10 mouse cellular contexts compared by ENCODE assay signal in genomic region chr3:27478563-27479156, GRCm38 (mm10).
DNase-seq lines count a peak whose midpoint lies in the region; ATAC-seq and TF ChIP-seq lines count a peak whose summit lies in the region.
"Had no signal": no experiment of that assay in that cellular context is flagged by ENCODE, and none has a peak within 500 bp of the region (broad histone marks: within the 10 kb centered on the region; RNA-seq: fewer than 3 reads in every experiment).

No protein-coding gene starts in this region.

- 0 out of 2 replicates have a peak overlapping the region, but pooled peaks have one; percentile 1 for H3K27ac ChIP-seq in heart, embryonic 12.5 days (ENCODE audit: poor library complexity, severe bottlenecking)
- peak overlapping the region; percentile 58 for H3K27ac ChIP-seq in lung, embryonic 16.5 days (ENCODE audit: low read length)
- no peak overlapping the region for H3K27ac ChIP-seq in forebrain, postnatal 0 days (ENCODE audit: low read depth, low read length)
- H3K27ac ChIP-seq: kidney, postnatal 0 days; limb, embryonic 13.5 days had no signal

- H3K36me3 ChIP-seq in heart, embryonic 12.5 days = peaks cover 55% of the 10 kb centered on the region
- H3K36me3 ChIP-seq in lung, embryonic 16.5 days (ENCODE audit: control insufficient read depth, insufficient read depth, low read length) = peaks cover 15% of the 10 kb centered on the region
- no peaks in the 10 kb centered on the region for H3K36me3 ChIP-seq in forebrain, postnatal 0 days (ENCODE audit: insufficient read depth)

- H3K4me1 ChIP-seq in heart, embryonic 12.5 days (replicated peaks) = peaks cover 29% of the 10 kb centered on the region
- no peaks in the 10 kb centered on the region for H3K4me1 ChIP-seq in lung, embryonic 16.5 days (replicated peaks; ENCODE audit: control insufficient read depth, insufficient read depth, low read length)
- no peaks in the 10 kb centered on the region for H3K4me1 ChIP-seq in forebrain, postnatal 0 days (ENCODE audit: insufficient read depth)

- ATAC-seq in heart, embryonic 12.5 days (ENCODE audit: insufficient number of reproducible peaks, low FRiP score) = no peak
- no peak for ATAC-seq in lung, embryonic 16.5 days (ENCODE audit: low read depth)
- peak; percentile 72 for ATAC-seq in forebrain, postnatal 0 days

- no peak for DNase-seq in heart, postnatal 25 days (ENCODE audit: low spot score)
- DNase-seq in lung, postnatal 14 days = no peak
- peak; percentile 54 for DNase-seq in forebrain, postnatal 0 days
- DNase-seq in layer of hippocampus, postnatal 36 days = peak; percentile 63 to 71
- no peak for DNase-seq in thymus, postnatal 36 days
- no peak for DNase-seq in urinary bladder, postnatal 25 days (ENCODE audit: low spot score)

- 82% methylated on average over 16 of the region's 16 CpGs for whole genome bisulfite sequencing in heart, embryonic 12.5 days
- WGBS in lung, embryonic 16.5 days = 87% methylated on average over 16 of the region's 16 CpGs
- 54% methylated on average over 16 of the region's 16 CpGs for WGBS in forebrain, postnatal 0 days

- intact Hi-C loops in heart, postnatal 25 days (cut with DNase I) = loop anchor here (5.0 kb wide), 1 partner anchor 629 kb away; no protein-coding TSS in a partner anchor

- no peak overlapping the region for H3K4me2 ChIP-seq in heart, embryonic 12.5 days
- H3K4me2 ChIP-seq in lung, embryonic 16.5 days (ENCODE audit: low read depth, low read length) = no peak overlapping the region
- H3K4me2 ChIP-seq in forebrain, postnatal 0 days (ENCODE audit: low read depth) = no peak overlapping the region
- H3K4me2 ChIP-seq: limb, embryonic 13.5 days had no signal

- H3K4me3 ChIP-seq in heart, embryonic 12.5 days = no peak overlapping the region
- H3K4me3 ChIP-seq in lung, embryonic 16.5 days (ENCODE audit: low read length) = no peak overlapping the region
- H3K4me3 ChIP-seq in forebrain, postnatal 0 days (ENCODE audit: low read depth, low read length) = no peak overlapping the region
- H3K4me3 ChIP-seq: limb, embryonic 13.5 days had no signal

- peaks cover 3% of the 10 kb centered on the region for H3K9me3 ChIP-seq in heart, embryonic 12.5 days (replicated peaks)
- peaks cover 1% of the 10 kb centered on the region; the same call in 1 of the 2 replicates for H3K9me3 ChIP-seq in lung, embryonic 16.5 days (ENCODE audit: control insufficient read depth, low read length)
- H3K9me3 ChIP-seq in forebrain, postnatal 0 days (ENCODE audit: low read length) = no peaks in the 10 kb centered on the region
- H3K9me3 ChIP-seq: limb, embryonic 13.5 days had no signal

- H3K27me3 ChIP-seq in heart, embryonic 12.5 days (replicated peaks) = no peaks in the 10 kb centered on the region
- no peaks in the 10 kb centered on the region for H3K27me3 ChIP-seq in lung, embryonic 16.5 days (ENCODE audit: control insufficient read depth, insufficient read depth, low read depth, low read length)
- H3K27me3 ChIP-seq in forebrain, postnatal 0 days (ENCODE audit: insufficient read depth, low read length) = no peaks in the 10 kb centered on the region
- H3K27me3 ChIP-seq: limb, embryonic 13.5 days had no signal

- H3K9ac ChIP-seq in heart, embryonic 12.5 days = no peak overlapping the region
- no peak overlapping the region for H3K9ac ChIP-seq in lung, embryonic 16.5 days (ENCODE audit: low read length)
- H3K9ac ChIP-seq in forebrain, postnatal 0 days = no peak overlapping the region
- H3K9ac ChIP-seq: limb, embryonic 13.5 days had no signal

- TF ChIP-seq CTCF in forebrain, postnatal 0 days (IDR thresholded peaks at IDR 0.05; ENCODE audit: low read depth) = no peak

Comparison
In these comparisons a context has a peak if more than half of its experiments do, and no peak if none do; other contexts are left out.
1. DNase-seq: peak in forebrain, postnatal 0 days (single experiment) and layer of hippocampus, postnatal 36 days (2 of 2); none in heart, postnatal 25 days (single experiment), lung, postnatal 14 days (single experiment), thymus, postnatal 36 days (0 of 2) and urinary bladder, postnatal 25 days (single experiment).